Mouse (Mus musculus) heart, postnatal 4 days (tissue): ENCODE measurements at regions not wholly inside any gene's neighbourhood (a gene's known extent, or its start where the extent isn't known, plus 50 kb on each side); places are given as distances from the start of the nearest gene placed in this dataset.
A peak's percentile ranks its signal among the peaks of the same experiment; 100 is the strongest.

ENCODE experiments used
- DNase-seq: peaks from one replicate; pipeline ENCODE4 v3.0.0; 2021

GRCm38 (mm10) chr9:88069834-88070233, 257.2 kb upstream of the Nt5e start:
- DNase-seq = no peak

GRCm38 (mm10) chr9:88073165-88073564, 253.8 kb upstream of the Nt5e start:
- peak; percentile 75 for DNase-seq

GRCm38 (mm10) chr9:88073579-88073978, 253.4 kb upstream of the Nt5e start:
- no peak for DNase-seq

- peak; percentile 17 for DNase-seq
Measured at GRCm38 (mm10) chr9:88082931-88083479, 244.0 kb upstream of the Nt5e start.

- DNase-seq = peak; percentile 37
Measured at GRCm38 (mm10) chr9:88085181-88085816, 241.7 kb upstream of the Nt5e start.

- DNase-seq = peak; percentile 17
Measured at GRCm38 (mm10) chr9:88085866-88086265, 241.1 kb upstream of the Nt5e start.

- DNase-seq = peak; percentile 41
Measured at GRCm38 (mm10) chr9:88091781-88092527, 235.0 kb upstream of the Nt5e start.

- DNase-seq = no peak
Measured at GRCm38 (mm10) chr9:88092561-88092960, 234.4 kb upstream of the Nt5e start.

GRCm38 (mm10) chr9:88113094-88113493, 213.9 kb upstream of the Nt5e start:
- DNase-seq = no peak

GRCm38 (mm10) chr9:88120536-88120935, 206.5 kb upstream of the Nt5e start:
- no peak for DNase-seq

GRCm38 (mm10) chr9:88120963-88121570, 205.9 kb upstream of the Nt5e start:
- DNase-seq = peak; percentile 28

- DNase-seq = peak; percentile 56
Measured at GRCm38 (mm10) chr9:88124322-88125005, 202.5 kb upstream of the Nt5e start.

- no peak for DNase-seq
Measured at GRCm38 (mm10) chr9:88163025-88163780, 163.8 kb upstream of the Nt5e start.

- peak; percentile 29 for DNase-seq
Measured at GRCm38 (mm10) chr9:88177575-88178254, 149.3 kb upstream of the Nt5e start.

GRCm38 (mm10) chr9:88181189-88181994, 145.6 kb upstream of the Nt5e start:
- no peak for DNase-seq

GRCm38 (mm10) chr9:88207378-88207777, 119.6 kb upstream of the Nt5e start:
- DNase-seq = peak; percentile 49

GRCm38 (mm10) chr9:88208022-88208421, 119.0 kb upstream of the Nt5e start:
- DNase-seq = no peak

- no peak for DNase-seq
Measured at GRCm38 (mm10) chr9:88214758-88215157, 112.2 kb upstream of the Nt5e start.

- no peak for DNase-seq
Measured at GRCm38 (mm10) chr9:88220360-88220759, 106.6 kb upstream of the Nt5e start.

- no peak for DNase-seq
Measured at GRCm38 (mm10) chr9:88221276-88221675, 105.7 kb upstream of the Nt5e start.
